Mouse (Mus musculus) spleen, postnatal 14 days (tissue): ENCODE results near the gene Gpr108.

ENCODE experiments used
- DNase-seq, 2 experiments: peaks; one replicate each; pipeline ENCODE4 v3.0.0; 2021 to 2022; ENCODE audit warnings: low spot score in 2 of 2

The Gpr108 gene

GRCm38 (mm10) chr17:57207938-57208337 lies 40.3 kb downstream of the Gpr108 start:
- DNase-seq, result no peak

DNA sequence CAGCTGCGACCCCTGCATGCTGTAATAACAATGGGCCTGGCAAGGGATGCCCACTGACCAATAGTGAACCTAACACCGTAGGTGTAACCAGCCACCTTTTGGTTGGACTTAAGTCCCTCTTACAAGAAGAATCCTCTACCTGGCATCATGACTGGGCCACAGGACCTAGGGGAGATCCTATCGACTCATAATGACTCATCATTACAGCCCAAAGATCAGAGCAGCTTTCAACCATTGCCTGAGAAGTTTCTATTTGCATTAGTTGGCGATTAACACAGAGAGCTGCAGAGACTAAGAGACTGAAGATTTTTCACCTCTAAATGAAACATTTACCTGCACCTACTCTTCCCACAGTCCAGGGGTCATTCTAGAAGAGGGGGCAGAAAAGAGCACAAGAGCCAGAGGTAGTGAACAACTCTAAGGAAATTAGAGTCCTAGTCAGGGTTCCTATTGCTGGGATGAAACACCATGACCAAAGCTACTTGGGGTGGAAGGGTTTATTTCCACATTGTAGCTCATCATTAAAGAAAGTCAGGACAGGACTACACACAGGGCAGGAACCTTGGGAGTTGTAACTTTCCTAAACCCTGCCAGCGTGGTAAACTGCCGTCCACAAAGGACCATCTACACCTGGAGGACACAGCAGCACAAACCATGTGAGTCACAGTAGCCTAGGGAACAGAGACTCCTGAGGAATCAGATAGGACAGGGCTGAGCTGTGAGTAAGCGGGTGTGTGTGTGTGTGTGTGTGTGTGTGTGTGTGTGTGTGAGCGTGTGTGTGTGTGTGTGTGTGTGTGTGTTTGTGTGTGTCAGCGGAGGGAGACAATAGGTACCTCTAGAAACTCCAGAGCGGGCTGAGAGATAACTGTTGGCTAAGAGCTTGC lies 46.2 kb downstream of the Gpr108 start:
- no peak for DNase-seq

GRCm38 (mm10) chr17:57198252-57198651 lies 50.0 kb downstream of the Gpr108 start:
- no peak for DNase-seq

DNA sequence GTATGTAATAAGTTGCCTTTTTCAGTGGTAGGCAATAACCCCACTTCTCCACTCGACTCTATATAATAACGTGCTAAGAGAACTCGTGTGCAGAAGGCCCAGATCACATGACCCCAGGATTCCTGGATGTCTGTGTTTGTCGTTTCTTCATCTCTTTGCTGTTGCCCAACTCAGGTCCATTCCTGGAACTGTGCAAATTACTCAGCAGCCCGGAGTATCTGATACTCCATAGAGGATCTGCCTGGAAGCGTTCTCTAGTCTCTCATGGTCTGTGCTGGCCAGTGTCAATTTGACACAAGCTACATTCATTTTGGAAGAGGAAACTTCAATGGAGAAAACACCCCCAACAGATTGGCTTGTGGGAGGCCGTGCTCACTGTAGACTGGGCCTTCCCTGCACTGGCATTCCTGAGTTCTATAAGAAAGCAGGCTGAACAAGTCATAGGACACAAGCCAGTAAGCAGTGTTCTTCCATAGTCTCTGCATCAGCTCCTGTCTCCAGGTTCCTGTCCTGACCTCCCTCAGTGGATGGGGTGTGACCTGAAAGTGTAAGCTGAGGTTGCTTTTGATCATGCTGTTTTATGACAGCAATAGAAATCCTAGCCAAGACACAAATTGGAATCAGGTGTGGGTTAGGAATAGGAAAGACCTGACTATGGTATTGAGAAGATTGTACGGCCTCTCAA lies 52.8 kb downstream of the Gpr108 start:
- DNase-seq, result no peak

DNA sequence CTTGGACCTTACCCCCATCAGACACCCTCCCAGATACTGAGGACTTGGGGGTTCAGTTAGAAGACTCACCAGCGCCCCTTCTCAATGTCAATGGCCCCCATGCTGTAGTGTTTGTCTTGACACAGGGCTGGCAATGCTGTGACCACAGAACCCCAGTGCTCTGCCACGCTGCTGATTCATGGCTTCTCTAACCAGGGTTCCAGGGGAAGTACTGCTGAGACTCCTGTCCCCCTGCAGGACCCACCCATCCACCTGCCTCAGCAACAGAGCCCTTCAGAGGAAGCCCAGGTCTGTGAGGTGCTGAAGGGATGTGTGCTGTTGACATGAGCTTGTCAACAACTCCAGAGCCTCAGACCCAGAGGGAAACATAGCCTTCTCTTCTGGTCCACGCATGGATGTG lies 53.5 kb downstream of the Gpr108 start:
- DNase-seq, result no peak

DNA sequence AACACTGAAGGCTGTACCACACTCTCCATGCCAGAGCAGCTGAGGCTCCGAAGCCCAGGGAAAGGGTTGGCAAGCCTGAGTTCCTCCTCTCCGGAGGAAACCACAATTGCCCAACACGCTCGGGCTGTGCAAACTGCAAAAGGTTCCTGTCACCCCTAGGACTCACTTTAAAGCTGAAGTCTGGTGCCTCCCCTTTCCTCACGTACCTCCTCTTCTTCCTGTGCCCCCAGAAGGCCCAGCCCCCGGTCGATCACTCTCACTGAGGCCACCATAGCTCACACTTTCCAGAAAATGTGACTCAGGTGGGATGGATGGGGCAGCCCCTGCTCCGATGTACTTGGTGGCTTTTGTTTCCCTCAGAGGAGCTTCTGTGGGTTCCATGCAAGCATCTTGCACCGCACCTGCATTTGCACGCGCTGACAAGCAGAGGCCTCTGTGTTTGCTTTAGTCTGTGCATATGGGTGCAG lies 54.2 kb downstream of the Gpr108 start, which contains the start of gene Tnfsf14:
TSS of gene Tnfsf14 (minus strand) at position 137 of the 467 bp plus-strand sequence.
- no peak for DNase-seq

GRCm38 (mm10) chr17:57188510-57189192 lies 59.6 kb downstream of the Gpr108 start:
- DNase-seq, result no peak

DNA sequence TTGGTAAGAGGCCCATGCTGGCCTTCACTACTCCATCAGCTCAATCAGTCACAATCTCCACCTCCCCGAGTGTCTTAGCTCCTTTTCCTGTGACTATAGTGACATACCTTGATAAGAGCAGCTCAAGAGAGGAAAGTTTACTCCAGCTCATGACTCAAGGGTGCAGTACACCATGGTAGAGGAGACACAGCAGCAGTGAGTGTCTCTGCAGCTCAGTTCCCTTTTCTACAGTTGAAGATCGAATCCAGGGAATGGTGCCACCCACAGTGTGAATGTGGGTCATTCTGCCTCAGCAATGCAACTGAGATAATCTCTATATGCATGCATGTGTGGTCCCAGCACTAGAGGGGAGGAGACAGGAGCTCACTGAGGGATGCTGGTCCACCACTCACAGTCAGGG lies 62.6 kb downstream of the Gpr108 start:
- DNase-seq, result no peak
